Mouse (Mus musculus) c-Kit-positive CD71-negative TER-119-negative erythroid progenitor cells, embryonic 14.5 days (primary cell): ENCODE results near the gene Insyn1.

ENCODE experiments used
- DNase-seq: peaks from one replicate; pipeline ENCODE4 v3.0.0-alpha.2; 2013; ENCODE audit warnings: low read depth

Gene Insyn1

GRCm38 (mm10) chr9:58487076-58487475 lies 1.3 kb upstream of the Insyn1 start:
- no peak for DNase-seq

GRCm38 (mm10) chr9:58489133-58489864 lies 896 bp downstream of the Insyn1 start:
- no peak for DNase-seq

- no peak for DNase-seq
Observed at GRCm38 (mm10) chr9:58489865-58490165, 1.4 kb downstream of the Insyn1 start.

- DNase-seq = no peak
Observed at GRCm38 (mm10) chr9:58490391-58490790, 2.0 kb downstream of the Insyn1 start.

GRCm38 (mm10) chr9:58495035-58495434 lies 6.6 kb downstream of the Insyn1 start:
- no peak for DNase-seq

- DNase-seq = no peak
Observed at GRCm38 (mm10) chr9:58496470-58497182, 8.2 kb downstream of the Insyn1 start.

- DNase-seq = no peak
Observed at GRCm38 (mm10) chr9:58497942-58498341, 9.5 kb downstream of the Insyn1 start.

GRCm38 (mm10) chr9:58500946-58501345 lies 12.5 kb downstream of the Insyn1 start:
- DNase-seq = no peak

GRCm38 (mm10) chr9:58507216-58508005 lies 19.0 kb downstream of the Insyn1 start:
- DNase-seq = no peak

- no peak for DNase-seq
Observed at GRCm38 (mm10) chr9:58510452-58510851, 22.0 kb downstream of the Insyn1 start.

- no peak for DNase-seq
Observed at GRCm38 (mm10) chr9:58513749-58514148, 25.3 kb downstream of the Insyn1 start.

GRCm38 (mm10) chr9:58516480-58516879 lies 28.1 kb downstream of the Insyn1 start:
- no peak for DNase-seq

GRCm38 (mm10) chr9:58517866-58518750 lies 29.7 kb downstream of the Insyn1 start:
- DNase-seq = no peak

- DNase-seq = no peak
Observed at GRCm38 (mm10) chr9:58519953-58520352, 31.6 kb downstream of the Insyn1 start.

- no peak for DNase-seq
Observed at GRCm38 (mm10) chr9:58520816-58521581, 32.6 kb downstream of the Insyn1 start.

GRCm38 (mm10) chr9:58521883-58522423 lies 33.5 kb downstream of the Insyn1 start:
- DNase-seq = no peak

GRCm38 (mm10) chr9:58525108-58525507 lies 36.7 kb downstream of the Insyn1 start:
- no peak for DNase-seq

- no peak for DNase-seq
Observed at GRCm38 (mm10) chr9:58527841-58528240, 39.4 kb downstream of the Insyn1 start.

GRCm38 (mm10) chr9:58530407-58530806 lies 42.0 kb downstream of the Insyn1 start:
- DNase-seq = no peak

- no peak for DNase-seq
Observed at GRCm38 (mm10) chr9:58532236-58532635, 43.8 kb downstream of the Insyn1 start.

- DNase-seq = no peak
Observed at GRCm38 (mm10) chr9:58533322-58533721, 44.9 kb downstream of the Insyn1 start.
